Mouse (Mus musculus): Measurements from ENCODE around the gene Rhou. TPM values are rescaled to one million over a fixed set of nuclear protein-coding genes. Genes with fewer than 3 reads are reported as not detected.
A peak's percentile ranks its signal among the peaks of the same experiment; 100 is the strongest.

Rhou gene
- total and polyA plus RNA-seq, 3 experiments, result 0.08 to 0.16 TPM; not detected in 1

DNA sequence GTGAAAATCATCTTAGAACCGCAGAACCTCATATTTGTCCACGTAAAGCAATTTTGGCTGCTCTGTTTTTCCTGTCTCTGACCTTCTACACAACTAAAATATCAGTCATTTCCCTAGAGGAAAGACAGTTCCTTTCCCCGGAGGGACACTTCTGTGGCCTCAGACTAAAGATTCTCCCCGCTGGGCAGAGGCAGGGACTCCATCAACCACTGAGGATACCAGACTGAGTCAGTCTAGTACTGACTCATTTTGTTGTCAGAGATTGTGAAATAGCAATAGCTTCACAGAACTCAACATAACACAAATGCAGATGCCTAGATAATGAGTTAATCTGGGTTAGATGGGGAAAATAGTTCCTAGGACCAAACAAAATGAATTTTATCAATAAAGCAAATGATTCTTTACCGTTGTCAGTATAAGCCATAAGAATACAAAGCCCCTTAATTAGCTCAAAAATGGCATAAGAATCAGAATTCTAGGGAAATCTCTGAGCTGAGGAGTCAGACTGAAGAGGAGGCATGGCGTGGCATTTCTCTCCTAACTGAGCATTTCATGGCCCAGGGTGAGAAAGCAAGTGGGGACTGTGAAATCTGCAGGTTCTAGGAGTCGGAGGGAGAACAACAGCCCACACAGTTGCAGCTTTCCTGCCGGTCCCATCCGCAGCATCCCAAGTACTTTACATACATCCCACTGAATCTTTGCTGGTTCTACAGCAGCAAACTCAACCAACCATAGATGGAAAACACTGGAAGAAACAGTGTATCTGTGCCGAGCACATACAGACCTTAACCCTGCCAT, 38.6 kb downstream of the Rhou start:
- in situ Hi-C loops (cut with MboI; ENCODE audit: low pct_ligation_motif_present, low pct_unique_long_range_greater_than_20kb, low sequenced_read_pairs) (no loop called here), dilution Hi-C loops (cut with MboI; ENCODE audit: extremely low pct_ligation_motif_present, extremely low pct_unique_long_range_greater_than_20kb, low sequenced_read_pairs) (no loop called here)
- H3K9ac ChIP-seq (ENCODE audit: insufficient read depth, low read depth), result no peak overlapping the region
- TF ChIP-seq KAT2A (IDR thresholded peaks at IDR 0.05; ENCODE audit: insufficient replicate concordance, low read length) (no peak), RAD21 (IDR thresholded peaks at IDR 0.05; ENCODE audit: low read depth, low read length) (no peak), MYC (IDR thresholded peaks at IDR 0.05; ENCODE audit: low read depth, low read length) (no peak), ZC3H11A (IDR thresholded peaks at IDR 0.05; ENCODE audit: low read depth, low read length) (no peak), GABPA (IDR thresholded peaks at IDR 0.05; ENCODE audit: insufficient replicate concordance, low read depth, low read length) (no peak), JUN (IDR thresholded peaks at IDR 0.05; ENCODE audit: insufficient read depth, low read depth, low read length) (no peak), E2F4 (IDR thresholded peaks at IDR 0.05; ENCODE audit: insufficient replicate concordance, low read depth, low read length) (no peak)
- no peak overlapping the region for H3K27ac ChIP-seq (ENCODE audit: insufficient read depth, low read depth)
- H3K36me3 ChIP-seq (replicated peaks in 1 of 2; ENCODE audit: control insufficient read depth in 1 of 2, insufficient read depth in 1 of 2, low read length in 1 of 2), result no peaks in the 10 kb centered on the region
- peaks cover 9 to 19% of the 10 kb centered on the region in 2 experiments; a peak in 3 of 4 replicates for H3K4me1 ChIP-seq (ENCODE audit: control insufficient read depth in 1 of 2, insufficient read depth in 2 of 2)
- H3K27me3 ChIP-seq (replicated peaks), result peaks cover 28% of the 10 kb centered on the region
- H3K4me2 ChIP-seq (ENCODE audit: insufficient read depth, low read depth, poor library complexity, severe bottlenecking), result no peak overlapping the region
- DNase-seq (ENCODE audit: extremely low read depth), result peak; percentile 17
- no peak overlapping the region for H3K4me3 ChIP-seq (replicated peaks in 1 of 3; ENCODE audit: low read depth in 2 of 3, low read length in 2 of 3, poor library complexity in 1 of 3)
- H3K9me3 ChIP-seq (replicated peaks; ENCODE audit: low read length), result no peaks in the 10 kb centered on the region
- no peaks in the 10 kb centered on the region for H3K79me2 ChIP-seq (replicated peaks; ENCODE audit: control insufficient read depth, extremely low read depth, insufficient read depth, poor library complexity, severe bottlenecking)

DNA sequence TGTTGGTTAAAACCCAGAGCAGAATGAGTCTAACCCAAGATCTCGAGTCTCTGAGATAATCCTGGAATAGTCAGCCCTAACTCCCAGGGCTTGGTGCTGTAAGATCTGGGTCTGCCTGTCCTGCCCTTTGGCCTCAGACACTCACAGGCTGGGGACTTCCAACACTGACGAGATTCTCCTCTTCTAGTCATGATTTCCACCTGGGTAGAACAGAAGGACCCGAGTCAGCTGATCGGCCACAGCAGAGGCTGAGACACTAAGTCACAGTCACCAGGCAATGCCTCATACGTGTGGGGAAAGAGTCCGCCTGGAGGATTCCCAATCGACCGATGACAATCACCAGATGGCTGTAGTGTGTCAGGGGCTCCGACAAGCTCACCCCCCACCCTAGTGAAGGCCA, 42.4 kb downstream of the Rhou start:
- no peaks in the 10 kb centered on the region for H3K9me3 ChIP-seq (replicated peaks; ENCODE audit: low read length)
- no peak overlapping the region for H3K9ac ChIP-seq (ENCODE audit: insufficient read depth, low read depth)
- peaks cover 20% of the 10 kb centered on the region for H3K27me3 ChIP-seq (replicated peaks)
- H3K4me3 ChIP-seq (replicated peaks in 1 of 3; ENCODE audit: low read depth in 2 of 3, low read length in 2 of 3, poor library complexity in 1 of 3), result no peak overlapping the region
- peaks cover 13 to 19% of the 10 kb centered on the region in 2 experiments; a peak in 3 of 4 replicates for H3K4me1 ChIP-seq (ENCODE audit: control insufficient read depth in 1 of 2, insufficient read depth in 2 of 2)
- in situ Hi-C loops (cut with MboI; ENCODE audit: low pct_ligation_motif_present, low pct_unique_long_range_greater_than_20kb, low sequenced_read_pairs), result no loop called here
- H3K79me2 ChIP-seq (replicated peaks; ENCODE audit: control insufficient read depth, extremely low read depth, insufficient read depth, poor library complexity, severe bottlenecking), result no peaks in the 10 kb centered on the region
- peak overlapping the region; percentile 0; the same call in 1 of the 2 replicates for H3K4me2 ChIP-seq (ENCODE audit: insufficient read depth, low read depth, poor library complexity, severe bottlenecking)
- peak; percentile 47 for DNase-seq (ENCODE audit: extremely low read depth)
- H3K27ac ChIP-seq (ENCODE audit: insufficient read depth, low read depth), result no peak overlapping the region
- dilution Hi-C loops (cut with MboI; ENCODE audit: extremely low pct_ligation_motif_present, extremely low pct_unique_long_range_greater_than_20kb, low sequenced_read_pairs), result no loop called here
- H3K36me3 ChIP-seq (replicated peaks in 1 of 2; ENCODE audit: control insufficient read depth in 1 of 2, insufficient read depth in 1 of 2, low read length in 1 of 2), result no peaks in the 10 kb centered on the region
- TF ChIP-seq MAZ (IDR thresholded peaks at IDR 0.05; ENCODE audit: low read depth, low read length) (no peak), MYC (IDR thresholded peaks at IDR 0.05; ENCODE audit: low read depth, low read length) (no peak), JUN (IDR thresholded peaks at IDR 0.05; ENCODE audit: insufficient read depth, low read depth, low read length) (peak; percentile 19; the same call in 1 of the 2 replicates), MAFK (IDR thresholded peaks at IDR 0.05; ENCODE audit: insufficient replicate concordance, low read length) (no peak), JUND (conservative IDR thresholded peaks at IDR 0.05; ENCODE audit: low read depth, low read length) (no peak), NELFE (IDR thresholded peaks at IDR 0.05; ENCODE audit: low read depth, low read length) (no peak), CTCF (conservative IDR thresholded peaks at IDR 0.05 in 1 of 2, IDR thresholded peaks at IDR 0.05 in 1 of 2; ENCODE audit: low read depth in 2 of 2, low read length in 2 of 2) (no peak), CHD1 (IDR thresholded peaks at IDR 0.05; ENCODE audit: low read depth, low read length) (no peak), ETS1 (conservative IDR thresholded peaks at IDR 0.05; ENCODE audit: low read depth, low read length) (peak; percentile 92), EP300 (IDR thresholded peaks at IDR 0.05; ENCODE audit: low read length) (peak; percentile 40; the same call in 1 of the 2 replicates), NRF1 (IDR thresholded peaks at IDR 0.05; ENCODE audit: low read depth, low read length) (no peak), KAT2A (IDR thresholded peaks at IDR 0.05; ENCODE audit: insufficient replicate concordance, low read length) (no peak), MEF2A (IDR thresholded peaks at IDR 0.05; ENCODE audit: borderline replicate concordance, low read depth, low read length) (peak; percentile 51; the same call in 1 of the 2 replicates), ZMIZ1 (IDR thresholded peaks at IDR 0.05; ENCODE audit: low read depth, low read length) (no peak), ZC3H11A (IDR thresholded peaks at IDR 0.05; ENCODE audit: low read depth, low read length) (no peak), SIN3A (IDR thresholded peaks at IDR 0.05; ENCODE audit: low read length) (0 out of 2 replicates have a peak, but pooled peaks have one; percentile 20), HCFC1 (IDR thresholded peaks at IDR 0.05; ENCODE audit: low read depth, low read length) (no peak), TBP (conservative IDR thresholded peaks at IDR 0.05; ENCODE audit: low read depth, low read length) (no peak), BHLHE40 (IDR thresholded peaks at IDR 0.05; ENCODE audit: low read depth, low read length) (peak; percentile 50; the same call in 1 of the 2 replicates), E2F4 (IDR thresholded peaks at IDR 0.05; ENCODE audit: insufficient replicate concordance, low read depth, low read length) (no peak), MXI1 (IDR thresholded peaks at IDR 0.05; ENCODE audit: low read depth, low read length) (no peak), PAX5 (IDR thresholded peaks at IDR 0.05; ENCODE audit: low read length) (no peak), RAD21 (IDR thresholded peaks at IDR 0.05; ENCODE audit: low read depth, low read length) (no peak), USF1 (IDR thresholded peaks at IDR 0.05; ENCODE audit: low read depth, low read length) (no peak), ZNF384 (IDR thresholded peaks at IDR 0.05; ENCODE audit: low read depth, low read length) (no peak), SMC3 (IDR thresholded peaks at IDR 0.05; ENCODE audit: low read depth, low read length) (no peak), MAX (IDR thresholded peaks at IDR 0.05; ENCODE audit: low read length) (no peak), POLR2AphosphoS2 (IDR thresholded peaks at IDR 0.05; ENCODE audit: low read depth, low read length) (no peak), POLR2A (IDR thresholded peaks at IDR 0.05; ENCODE audit: low read depth, low read length) (no peak), GABPA (IDR thresholded peaks at IDR 0.05; ENCODE audit: insufficient replicate concordance, low read depth, low read length) (no peak)

Measured in CH12.LX (cell line).